Mouse (Mus musculus): Measurements from ENCODE around the gene Ahcyl1.
"Not testable (repeated sequence)": the region's sequence is repeated elsewhere in the genome, so short reads cannot be mapped to it uniquely, and the experiment has no call there.

The Ahcyl1 gene

DNA sequence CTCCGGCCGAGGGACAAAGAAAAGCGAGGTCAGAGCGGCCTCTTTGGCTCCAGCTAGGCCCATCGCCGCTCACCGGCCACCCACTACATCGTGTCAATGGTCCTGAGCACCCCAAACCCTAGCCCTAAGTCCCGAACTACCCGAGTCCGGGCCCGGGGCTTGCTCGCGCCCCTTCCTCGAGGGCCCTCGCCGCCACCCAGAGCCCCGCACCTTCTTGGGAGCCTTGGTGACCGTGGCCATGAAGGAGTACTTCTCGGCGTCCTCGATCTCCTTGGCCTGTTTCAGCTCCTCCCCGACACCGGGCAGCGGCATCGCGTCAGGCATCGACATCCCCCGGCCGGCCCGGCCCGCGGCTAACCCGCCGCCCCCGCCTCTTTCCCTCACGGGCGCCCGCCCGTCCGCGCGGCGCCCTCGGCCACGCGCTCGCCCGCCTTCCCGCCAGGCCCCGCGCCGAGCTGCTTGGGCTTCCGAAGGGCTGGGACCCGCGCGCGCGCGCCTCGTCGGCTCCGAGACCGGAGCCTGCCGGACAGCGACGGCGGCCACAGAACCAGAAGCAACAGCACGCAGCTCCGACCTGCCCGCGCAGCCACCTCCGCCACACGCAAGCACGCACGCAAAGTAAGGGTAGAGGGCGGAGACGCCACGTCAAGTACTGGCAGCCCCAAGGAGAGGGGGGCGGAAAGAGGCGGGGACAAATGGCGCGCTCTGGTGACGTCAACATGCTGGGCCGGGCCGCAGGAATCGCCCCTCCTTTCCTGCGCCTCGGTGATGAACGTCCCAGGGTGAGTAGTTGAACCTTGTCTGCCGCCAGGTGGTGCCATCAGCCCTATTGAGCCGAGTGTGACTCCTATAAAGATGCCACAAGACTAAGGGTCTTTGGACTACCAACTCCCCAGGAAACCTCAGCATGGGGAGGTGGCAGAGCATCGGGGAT lies at the start of gene Ahcyl1:
Gene Ahcyl1, minus strand, starts transcription at position 613 of the 934 bp plus-strand sequence.
- DNase-seq, result peak; percentile 99

DNA sequence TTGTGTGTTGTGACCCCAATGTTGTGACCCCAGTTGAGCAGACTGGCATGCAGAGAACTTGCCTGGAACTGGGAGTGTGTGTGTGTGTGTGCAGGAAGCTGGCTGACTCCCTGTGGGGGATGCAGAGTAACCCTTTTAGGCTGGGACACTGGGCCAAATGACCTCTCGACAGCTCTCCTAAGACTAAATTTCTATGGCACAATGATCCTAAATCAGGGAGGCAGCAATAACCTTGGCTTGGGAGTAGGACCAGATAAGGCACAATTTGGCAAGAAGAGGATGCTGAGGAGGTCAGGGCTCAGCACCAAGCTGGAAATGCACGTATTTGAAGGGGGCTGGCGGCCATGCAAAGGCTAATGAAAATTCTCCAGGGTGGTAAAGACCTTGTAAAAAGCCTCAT lies 49.7 kb upstream of the Ahcyl1 start:
- DNase-seq, result no peak

DNA sequence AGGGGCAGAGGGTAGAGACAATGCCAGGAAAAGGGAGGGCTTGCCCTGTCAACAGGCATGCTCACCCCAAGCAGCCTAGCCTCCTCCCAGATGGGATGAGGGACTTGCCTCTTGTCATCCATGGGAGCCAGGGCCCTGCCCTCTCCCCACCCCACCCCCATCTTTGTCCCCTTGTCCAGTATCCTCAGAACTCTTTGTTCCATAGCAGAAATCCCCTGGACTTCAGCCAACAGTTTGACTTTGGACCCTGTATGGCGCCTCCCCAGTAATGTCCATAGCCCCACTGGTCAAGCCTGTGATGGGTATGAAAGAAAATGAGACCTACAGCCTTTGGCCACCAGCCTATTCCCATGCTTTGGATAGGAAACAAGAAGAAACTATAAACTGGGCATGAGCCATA lies 47.3 kb upstream of the Ahcyl1 start:
- DNase-seq, result no peak

DNA sequence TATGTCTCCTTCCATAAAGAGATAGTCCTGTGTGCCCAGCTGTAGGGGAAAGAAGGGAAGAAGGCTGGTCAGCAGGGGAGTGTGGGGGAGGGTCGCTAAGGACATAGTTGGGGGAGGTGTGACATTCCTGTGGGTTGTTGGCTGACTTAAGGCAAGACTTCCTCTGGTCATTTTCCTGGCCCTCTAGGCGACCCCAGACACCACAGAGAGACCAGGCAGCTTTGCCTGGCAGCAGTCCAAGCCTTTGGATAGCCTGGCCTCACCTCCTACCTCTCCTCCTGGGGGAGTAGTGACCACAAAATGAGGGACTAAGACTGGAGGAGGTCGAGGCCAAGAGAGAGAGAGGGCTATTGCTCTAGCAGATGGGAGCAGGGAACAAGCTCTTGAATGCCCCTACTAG lies 46.7 kb upstream of the Ahcyl1 start:
- no peak for DNase-seq

DNA sequence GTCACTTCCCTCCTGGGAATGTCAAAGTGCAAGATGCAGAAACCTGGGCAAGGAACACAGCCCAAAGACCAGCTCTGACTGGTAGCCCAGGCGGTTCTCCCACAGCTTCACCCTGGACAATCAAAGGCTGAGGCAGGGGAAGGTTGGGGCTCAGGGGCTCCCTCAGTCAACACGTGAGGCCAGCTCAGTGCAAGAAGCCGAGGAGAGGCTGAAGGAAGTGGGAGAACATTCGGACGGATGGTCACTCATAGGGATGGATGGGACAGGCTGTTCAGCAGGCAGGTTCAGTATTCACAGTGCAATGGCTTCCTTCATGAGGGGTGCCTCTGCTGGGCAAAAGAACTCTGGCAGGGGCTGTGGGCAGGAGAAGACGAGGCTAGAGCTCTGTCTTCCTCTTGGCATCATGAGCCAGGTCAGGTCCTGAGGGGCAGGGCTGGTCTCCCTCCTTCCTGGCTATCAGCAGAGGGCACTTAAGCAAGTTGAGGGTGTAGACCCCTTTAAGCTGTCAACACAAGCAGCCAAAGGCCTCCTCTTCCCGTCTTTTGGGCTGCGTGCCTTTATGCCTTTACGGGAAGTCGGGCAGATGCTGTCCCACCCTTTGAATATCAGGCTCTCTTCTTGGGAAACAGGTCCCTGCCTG lies 45.8 kb upstream of the Ahcyl1 start:
- DNase-seq, result no peak

DNA sequence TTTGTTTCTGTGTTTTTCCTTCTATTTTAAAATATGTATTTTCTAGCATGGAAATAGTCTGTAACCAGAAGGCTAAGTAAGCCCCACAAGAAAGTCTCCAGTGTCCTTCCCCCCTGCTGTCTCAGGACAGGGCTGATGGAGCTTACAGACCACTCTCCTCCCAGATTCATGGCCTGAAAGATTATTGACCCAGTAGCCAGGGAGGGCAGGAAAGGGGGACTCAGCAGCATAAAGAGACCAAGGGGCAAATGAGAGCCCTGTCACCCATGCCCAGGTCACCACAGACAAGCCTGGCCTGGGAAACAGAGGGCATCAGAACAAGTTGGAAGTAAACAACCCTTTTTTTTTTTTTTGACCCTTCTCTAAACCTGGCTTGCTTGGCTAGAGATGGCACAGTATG lies 45.0 kb upstream of the Ahcyl1 start:
- no peak for DNase-seq

DNA sequence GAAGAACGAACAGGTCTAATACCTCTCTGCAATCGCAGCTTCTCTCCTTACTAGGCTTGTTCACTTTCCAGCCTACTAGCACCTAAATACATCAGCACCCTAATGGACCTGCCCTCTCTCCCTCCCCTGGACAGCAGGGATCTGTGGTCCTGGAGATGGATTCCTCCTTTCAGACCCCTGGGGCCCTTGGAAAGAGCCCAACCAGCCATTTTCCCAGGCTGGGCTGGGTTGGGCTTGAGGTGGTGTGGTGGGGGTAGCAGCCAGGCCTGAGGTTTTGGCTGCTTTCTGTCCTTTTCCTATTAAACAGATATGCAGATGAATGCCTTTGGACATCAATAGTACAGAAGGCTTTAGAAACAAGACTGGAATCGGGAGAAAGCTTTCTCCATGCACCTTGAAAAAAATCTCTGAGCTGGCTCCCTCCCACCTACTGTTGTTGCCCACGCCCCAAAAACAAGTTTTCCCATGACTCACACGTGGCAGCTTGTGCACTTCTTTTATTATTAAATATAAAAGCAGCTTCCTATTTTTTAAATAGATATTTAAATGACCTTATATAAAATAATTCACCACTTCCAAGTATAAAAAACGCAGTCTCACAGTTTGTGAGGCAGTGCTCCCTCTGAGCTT lies 44.3 kb upstream of the Ahcyl1 start:
- no peak for DNase-seq

DNA sequence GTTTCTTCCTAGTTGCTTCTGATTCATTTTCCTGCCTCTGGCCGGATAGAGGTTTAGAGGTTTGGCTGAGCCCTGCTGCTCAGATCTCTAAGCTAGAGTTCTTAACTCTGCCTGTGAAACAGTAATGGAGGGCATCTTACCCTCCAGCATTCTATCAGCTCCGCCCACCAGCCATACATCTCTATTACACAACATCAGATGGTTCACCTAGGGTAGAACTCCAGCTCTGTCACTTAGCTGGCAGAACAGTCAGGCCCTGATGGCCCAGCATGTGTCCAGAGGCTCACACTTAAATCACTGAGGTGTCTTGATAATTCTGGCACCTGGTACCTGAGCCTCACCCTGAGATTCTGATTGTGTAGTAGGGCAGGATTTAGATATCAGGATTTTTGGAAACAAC lies 43.6 kb upstream of the Ahcyl1 start:
- no peak for DNase-seq

DNA sequence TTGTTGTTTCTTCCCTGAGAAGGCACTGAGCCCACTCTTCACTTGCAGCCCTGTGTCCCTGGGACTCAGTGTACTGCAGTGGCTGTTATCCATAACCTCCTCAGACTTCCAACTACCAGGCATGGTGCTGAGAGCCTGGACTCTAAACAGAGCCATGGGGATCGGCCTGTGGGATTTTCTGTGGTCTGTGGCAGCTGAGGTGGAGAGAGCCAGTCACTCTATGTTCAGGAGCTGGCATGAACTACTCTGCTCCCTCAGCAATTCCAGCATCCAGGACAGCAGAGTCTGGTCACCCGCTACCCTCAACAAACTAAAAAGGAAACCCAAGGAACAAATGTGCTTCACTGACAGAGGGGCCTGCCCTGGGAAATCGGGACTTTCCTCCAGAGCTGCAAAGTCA lies 43.1 kb upstream of the Ahcyl1 start:
- no peak for DNase-seq

DNA sequence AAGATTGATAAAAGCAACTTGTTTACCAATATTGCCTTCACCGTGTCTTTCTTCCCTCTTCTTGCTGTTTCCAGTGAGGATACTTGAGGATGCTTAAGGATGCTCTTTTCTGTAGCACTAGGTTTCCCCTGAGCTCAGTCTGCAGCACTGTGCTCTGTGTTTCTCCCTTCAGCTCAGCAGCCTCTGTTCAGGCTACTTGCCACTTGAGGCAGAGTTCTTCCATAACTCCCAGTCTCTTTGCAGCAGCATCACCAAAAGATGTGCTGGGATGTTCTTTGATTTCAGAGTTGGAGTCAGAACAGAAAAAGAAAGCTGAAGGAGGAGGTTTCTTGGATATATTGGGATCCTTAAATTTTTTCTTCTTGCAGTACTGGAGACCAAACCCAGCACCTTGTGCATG lies 42.3 kb upstream of the Ahcyl1 start:
- no peak for DNase-seq

DNA sequence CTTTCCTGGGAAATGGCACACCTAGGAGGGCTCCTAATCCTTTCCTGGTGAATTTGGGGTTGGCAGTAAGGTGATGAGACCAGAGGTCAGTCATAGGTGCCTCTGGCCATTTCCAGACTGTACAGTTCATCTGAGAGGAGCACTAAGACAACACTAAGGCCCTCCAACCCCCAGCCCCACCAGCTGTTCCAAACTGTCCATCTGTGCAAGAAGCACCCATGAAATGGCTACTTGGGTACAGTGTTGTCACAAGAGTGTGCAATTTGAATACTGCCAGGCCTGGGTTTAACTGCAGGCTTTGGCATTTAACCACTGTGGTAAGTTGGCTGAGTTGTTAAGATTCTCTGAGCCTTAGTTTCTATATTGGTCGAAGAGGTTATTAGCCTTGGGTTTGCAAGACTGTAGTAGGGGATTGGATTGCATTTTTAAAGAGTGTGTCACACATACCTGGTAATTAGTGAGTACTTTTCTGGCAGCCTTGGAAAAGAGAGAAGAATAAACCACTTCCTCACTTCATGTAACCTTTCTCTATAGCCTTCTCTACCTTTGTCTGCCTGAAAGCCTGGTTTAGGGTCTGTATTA lies 41.3 kb upstream of the Ahcyl1 start:
- no peak for DNase-seq

DNA sequence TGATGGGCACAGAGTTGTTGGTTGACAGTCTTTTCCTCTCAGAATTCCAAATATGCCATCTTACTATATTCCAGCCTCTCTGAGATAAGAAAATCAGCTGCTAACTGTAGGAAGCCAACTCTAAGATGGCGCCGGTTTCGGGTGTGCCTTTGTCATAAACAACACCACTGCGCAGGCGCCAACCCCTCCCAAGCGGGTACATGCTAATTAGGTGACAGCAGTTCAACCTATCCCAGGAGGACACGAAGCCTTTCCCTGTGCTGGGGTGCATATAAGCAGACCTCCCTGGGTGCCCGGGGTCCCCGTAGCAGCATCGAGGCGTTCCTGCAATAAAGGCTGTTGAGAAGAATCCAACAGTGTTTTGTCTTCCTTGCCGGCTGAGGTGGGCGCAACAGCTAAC lies 39.3 kb upstream of the Ahcyl1 start:
- DNase-seq, result not testable (repeated sequence)

DNA sequence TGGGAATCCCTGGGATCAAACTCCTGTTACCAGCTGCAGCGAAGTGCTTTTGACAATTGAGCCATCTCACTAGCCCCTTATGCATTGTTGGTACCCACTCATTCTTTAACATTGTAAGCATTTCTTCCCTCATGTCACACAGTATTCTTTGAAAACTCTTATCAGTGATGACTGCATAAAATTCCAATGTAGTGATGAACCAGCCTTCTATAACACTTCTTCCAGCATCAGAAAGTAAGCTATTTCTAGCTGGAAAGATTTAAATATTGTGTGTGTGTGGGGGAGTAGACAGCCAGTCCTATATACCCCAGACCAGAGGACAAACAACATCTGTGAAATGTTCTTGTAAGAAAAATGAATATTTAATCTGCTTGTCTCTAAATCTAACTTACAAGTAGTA lies 37.0 kb upstream of the Ahcyl1 start:
- no peak for DNase-seq

DNA sequence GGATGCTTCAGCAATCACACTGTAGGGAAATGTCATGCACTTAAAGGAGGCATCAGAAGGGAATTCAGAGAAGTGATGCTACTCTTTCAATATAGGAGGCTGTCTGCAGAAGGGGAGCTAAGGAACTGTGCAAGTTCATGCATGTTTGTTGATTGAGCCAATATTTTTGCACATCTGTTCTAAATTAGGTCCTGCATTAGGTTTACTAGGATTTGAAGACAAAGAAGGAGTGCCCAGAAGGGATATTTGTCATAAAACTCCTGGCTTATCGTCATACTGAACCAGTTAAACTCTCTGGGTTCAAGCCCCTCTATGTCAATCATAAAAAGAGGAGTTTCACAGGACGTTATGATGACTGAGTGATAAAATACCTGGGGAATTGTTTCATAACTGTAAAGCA lies 33.9 kb upstream of the Ahcyl1 start:
- DNase-seq, result no peak

DNA sequence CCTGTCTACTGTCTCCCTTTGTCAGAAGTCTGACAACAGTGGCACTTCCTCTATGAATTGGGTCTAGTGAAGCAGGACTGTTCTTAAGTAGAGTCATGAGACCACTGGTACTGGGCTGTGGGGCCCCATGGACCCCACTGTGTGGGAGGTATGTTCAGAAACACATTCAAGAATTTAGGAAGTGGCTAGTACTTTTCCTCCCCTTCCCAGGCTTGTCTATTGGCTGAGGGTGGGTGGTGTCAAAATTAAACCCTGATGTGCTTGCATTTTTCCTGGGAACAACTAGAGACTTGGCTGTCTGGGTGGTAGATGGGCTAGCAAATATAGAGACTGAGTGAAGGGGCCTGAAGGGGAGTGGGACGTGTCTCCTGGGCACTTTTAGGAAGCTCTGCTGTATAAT lies 32.1 kb upstream of the Ahcyl1 start:
- no peak for DNase-seq

DNA sequence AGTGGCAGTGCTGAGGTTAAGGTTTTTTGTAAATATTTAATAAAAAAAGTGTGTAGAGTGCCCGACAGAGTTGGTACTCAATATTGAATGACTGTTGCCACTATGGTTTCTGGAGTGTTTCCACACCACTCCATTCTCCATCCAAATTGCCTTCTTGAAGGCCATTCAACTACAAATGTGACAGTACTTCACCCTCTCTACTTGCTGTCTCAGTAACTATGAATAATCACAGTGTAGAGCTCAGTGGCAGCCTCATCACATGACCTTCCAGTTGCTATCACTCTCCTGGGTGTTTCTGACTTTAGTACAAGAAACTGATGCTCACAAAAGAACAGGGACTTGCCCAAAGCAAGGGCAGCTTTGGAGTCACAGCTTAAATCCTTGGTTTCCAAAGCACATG lies 19.6 kb upstream of the Ahcyl1 start:
- no peak for DNase-seq

DNA sequence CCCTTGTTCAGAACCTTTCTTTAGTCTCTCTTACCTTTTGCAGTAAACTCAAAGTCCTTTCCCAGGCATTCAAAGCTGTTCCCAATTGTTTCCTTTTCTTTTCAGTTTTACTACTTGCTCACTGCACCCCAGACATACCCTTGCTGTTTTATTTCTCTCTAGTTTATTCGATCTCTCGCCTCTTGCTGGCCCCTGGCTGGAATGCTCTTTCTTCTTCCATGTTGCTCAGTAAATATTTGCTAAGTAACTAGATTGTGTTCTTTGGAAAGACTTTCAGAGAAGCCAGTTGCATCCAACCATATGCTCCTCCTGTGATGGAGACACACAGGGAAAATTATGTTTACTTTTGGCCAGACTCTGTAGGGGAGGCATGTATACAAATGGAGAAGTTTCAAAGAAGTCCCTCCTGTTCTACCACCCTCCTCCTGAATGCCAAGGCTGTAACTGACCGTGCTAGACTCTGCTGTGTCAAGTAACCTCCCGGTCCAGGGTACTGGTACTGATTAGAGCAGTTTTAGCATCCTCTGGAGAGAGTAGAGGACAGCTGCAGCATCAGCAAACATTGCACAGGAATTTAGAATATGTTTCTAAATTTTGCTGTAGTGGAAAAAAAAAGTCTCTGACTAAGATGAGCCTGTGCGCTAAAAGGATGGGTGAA lies 18.0 kb upstream of the Ahcyl1 start:
- no peak for DNase-seq

DNA sequence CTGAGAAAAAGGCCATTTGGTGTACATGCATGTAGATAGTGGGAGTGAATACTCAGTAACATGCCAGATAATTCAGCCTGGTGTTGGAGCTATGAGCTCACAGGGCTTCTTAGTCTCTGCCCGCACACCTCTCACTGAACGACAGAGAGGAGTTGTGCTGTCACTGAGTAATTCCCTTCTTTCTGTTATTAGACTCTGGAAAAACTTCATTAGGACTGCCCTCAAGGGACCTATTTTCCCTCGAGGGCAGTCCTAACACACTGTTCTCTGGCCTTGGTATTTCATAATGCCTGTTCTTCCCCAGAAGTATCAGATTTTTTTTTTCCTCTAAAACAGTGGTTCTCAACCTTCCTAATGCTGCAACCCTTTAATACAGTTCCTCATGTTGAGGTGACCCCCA lies 15.7 kb upstream of the Ahcyl1 start:
- DNase-seq, result no peak

DNA sequence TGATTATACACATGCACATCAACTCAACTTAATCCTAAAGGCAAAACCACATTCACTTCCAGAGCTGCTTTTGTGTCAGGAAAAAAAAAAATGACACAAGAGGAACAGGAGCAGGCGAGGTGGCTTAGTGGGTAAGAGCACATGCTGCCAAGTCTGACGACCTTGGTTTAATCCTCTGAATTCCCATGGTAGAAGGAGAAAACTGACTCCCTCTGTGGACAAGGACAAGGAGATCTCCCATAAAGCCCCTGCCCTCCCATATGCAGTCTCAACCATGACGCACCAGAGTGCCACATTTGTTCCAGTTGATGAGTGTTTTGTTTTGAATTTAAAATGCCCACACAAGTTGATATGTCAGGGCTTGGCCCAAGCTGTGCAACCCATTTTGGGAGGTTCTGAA lies 12.8 kb upstream of the Ahcyl1 start:
- DNase-seq, result no peak

DNA sequence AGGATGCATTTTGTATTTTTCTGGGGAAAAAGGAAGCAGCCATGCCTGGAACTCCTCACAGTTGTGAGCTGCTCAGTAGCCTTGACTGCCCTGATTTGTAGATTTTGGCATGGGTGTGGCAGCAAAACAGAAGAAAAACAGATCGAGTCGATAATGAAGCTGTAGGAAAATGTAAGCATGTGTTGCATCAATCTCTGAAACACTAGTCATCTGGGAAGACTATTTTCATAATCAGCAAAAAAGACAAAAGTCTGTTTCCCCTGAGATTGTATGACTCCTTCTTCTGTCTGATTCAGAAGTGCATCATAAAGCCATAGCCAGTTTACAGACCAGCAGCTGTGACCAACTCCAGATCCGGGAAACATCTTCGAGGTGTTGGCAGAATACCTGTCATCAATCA lies 10.9 kb upstream of the Ahcyl1 start:
- DNase-seq, result no peak

DNA sequence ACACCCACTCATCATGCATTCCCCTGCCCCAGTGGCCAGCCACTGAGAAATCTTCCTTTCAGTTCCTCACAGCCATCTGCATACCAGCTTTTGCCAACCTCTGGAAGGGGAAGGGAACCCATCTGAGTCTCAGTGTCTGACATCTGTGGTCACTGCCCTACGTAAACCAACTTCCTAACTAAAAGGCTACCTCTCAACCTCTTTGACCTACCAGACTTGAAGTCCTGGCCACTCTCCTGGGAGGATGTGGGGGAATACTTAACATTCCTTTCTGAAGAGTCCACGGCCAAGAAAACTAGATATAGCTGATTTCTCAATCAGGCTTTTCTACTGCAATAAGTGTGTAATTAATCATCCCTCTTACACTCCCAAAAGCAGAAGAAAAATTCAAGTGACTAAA lies 9.8 kb upstream of the Ahcyl1 start:
- DNase-seq, result no peak

DNA sequence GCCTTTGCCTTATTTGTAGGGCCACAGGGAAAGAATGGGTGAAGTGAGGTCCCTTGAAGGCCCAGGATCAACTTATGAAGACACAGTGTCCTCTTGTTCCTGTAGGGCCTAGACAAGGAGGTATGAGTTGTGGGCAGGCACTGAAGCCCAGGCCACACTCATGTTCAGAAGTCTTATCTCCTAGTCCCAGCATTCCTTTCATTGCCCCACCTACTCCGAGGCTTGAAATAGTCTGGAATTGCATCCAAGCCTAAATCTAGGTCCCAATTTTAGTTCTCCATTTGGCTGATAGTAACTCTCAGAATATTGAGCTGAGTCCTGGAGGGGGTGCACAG lies 8.0 kb upstream of the Ahcyl1 start:
- DNase-seq, result no peak

DNA sequence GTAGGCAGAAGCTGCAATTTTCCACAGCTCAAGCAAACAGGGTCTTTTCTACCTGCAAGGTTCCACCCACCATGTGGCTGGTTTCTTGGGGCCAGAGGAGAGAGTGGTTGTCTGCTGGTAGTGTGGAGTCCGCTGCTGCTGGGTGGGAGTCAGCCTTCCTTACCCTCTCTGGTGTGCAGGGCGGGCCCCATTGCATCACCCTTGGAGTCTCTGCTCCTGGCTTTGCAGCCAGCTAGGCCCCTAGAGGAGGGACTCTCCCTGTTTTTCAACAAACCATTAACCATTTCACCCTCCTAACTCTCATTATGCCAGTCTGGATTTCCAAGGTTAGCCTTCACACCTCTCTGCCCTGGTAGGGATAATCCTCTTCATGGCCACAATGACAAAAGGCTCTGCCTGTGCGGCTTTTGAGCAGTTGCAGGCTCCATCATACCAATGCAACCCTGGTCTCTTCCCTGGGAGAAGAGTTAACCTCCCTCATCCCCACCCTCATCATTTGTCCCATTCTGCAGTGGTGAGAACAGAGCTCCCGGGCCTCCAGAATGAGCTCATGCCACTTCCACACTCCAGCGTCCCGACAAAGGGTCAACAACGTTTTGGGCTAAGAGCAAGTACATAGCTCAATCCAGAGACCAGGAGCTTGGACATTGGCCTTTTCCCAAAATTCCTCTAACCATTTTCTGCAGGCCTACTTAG lies 7.5 kb upstream of the Ahcyl1 start:
- no peak for DNase-seq
